Mouse (Mus musculus) gastrocnemius, postnatal 10 days (tissue): ENCODE data around the gene Gm15085. TPM values are rescaled to one million over a fixed set of nuclear protein-coding genes. Genes with fewer than 3 reads are reported as not detected.
"Not testable (repeated sequence)": the region's sequence is repeated elsewhere in the genome, so short reads cannot be mapped to it uniquely, and the experiment has no call there.

Experiments
- DNase-seq: peaks from one replicate; pipeline ENCODE4 v3.0.0; 2021; ENCODE audit warnings: mixed read lengths
- long read RNA-seq, 2 experiments: library from polyadenylated mRNA; stranded (forward); transcript quantifications; one replicate each; pipeline ENCODE4 v2.0.0; 2021
- total RNA-seq, 2 experiments: library from RNA; stranded (reverse); gene quantifications; 2 replicates each; pipeline ENCODE4 v1.2.3; 2021

Gene Gm15085
- not detected for total RNA-seq
- long read RNA-seq, experiment 1 = 0 reads
- long read RNA-seq, experiment 2 = 0 reads

DNA sequence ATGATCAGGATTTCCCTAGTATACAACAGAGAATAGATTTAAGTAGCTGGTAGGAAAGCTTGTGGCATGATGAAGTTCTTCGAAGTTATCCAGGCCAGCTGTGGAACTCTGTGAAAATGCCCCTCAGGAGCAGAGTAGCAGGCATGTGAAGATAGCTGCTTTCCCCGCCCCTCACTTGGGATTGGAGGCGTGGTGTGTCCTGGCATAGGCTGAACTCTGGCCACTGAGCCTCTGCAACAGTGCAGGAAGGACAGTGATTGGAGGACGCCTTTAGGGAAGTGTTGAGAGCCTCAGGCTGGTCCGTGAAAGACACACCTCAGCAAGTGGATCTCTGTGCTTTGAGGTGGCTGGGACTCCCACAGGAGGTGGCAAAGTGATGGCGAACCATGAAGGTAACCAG lies at the start of gene Gm15085:
TSS of gene Gm15085 (plus strand) at position 301 of the 400 bp plus-strand sequence.
- not testable (repeated sequence) for DNase-seq

Other genes starting within 250 kb of the Gm15085 start
- gene Gm15093, start 175.2 kb upstream of the Gm15085 start, total RNA-seq = not detected
- gene Gm10439, start 147.0 kb downstream of the Gm15085 start, total RNA-seq = not detected